Mouse (Mus musculus): ENCODE measurements at regions not wholly inside any gene's neighbourhood (a gene's known extent, or its start where the extent isn't known, plus 50 kb on each side); places are given as distances from the start of the nearest gene placed in this dataset.
A peak's percentile ranks its signal among the peaks of the same experiment; 100 is the strongest.

DNA sequence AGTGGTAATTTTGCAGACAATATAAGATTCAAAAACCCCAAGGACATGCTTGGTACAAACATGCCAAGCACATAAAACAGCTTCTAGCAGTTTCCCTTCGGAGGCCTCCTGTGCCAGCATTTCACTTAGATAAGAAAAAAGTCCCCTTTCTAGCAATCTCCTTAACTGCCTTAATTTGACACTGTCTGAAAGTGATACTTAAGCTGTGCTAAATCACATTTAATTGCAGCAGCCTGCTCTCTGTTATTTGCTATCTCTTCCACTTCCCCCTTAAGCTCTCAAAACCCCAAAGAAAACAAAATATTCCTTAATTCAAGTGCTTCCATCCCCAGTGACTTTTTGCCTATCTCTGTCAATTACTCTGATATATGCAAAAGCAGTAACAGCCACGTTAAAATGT lies 86.9 kb upstream of the Prokr2 start:
- 48% methylated on average over 2 of the region's 2 CpGs for WGBS
- Histone ChIP-seq H3K27ac (replicated peaks) (no peak overlapping the region), H3K36me3 (no peaks in the 10 kb centered on the region), H3K9me3 (no peaks in the 10 kb centered on the region; the same call in 1 of the 2 replicates), H3K4me2 (no peak overlapping the region), H3K27me3 (no peaks in the 10 kb centered on the region), H3K4me1 (replicated peaks) (0 out of 2 replicates have a peak, but pooled peaks cover 3% of the 10 kb centered on the region), H3K9ac (no peak overlapping the region), H3K4me3 (no peak overlapping the region)
- no peak for ATAC-seq (ENCODE audit: low FRiP score, low read depth)

DNA sequence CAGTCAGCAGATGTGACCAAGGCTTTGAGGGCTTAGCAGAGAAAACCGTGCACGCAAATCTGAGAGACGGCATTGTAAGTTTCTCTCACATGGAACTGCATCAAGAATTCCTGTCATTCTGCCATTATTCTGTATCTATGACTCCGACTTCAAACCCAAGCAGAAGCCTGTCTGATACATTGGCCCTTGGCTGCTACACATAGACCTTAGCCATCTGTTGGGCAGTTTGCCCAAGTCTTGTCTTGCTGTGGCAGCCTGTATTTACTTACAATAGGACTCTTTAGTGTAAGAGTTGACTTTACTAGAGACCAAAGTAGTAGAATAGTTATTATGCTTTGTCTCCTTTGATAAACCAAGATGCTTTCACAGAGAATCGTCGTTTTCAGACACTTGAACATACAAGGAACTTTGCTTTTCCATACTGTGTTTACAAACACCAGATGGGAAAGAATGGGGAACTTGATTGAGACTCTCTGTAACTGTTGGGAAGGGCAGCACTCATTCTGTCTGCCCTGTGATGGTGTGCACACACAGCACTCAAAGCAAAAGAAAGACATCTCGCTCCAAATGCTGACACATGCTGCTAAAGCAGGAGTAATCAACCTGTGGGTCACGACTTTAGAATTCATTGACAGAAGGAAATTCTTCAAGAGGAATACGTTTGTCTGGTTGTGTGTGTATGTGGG lies 83.9 kb upstream of the Prokr2 start:
- WGBS, result 74% methylated on average over 9 of the region's 9 CpGs
- H3K4me3 ChIP-seq, result no peak overlapping the region
- no peak overlapping the region for H3K27ac ChIP-seq (replicated peaks)
- no peaks in the 10 kb centered on the region; the same call in 1 of the 2 replicates for H3K9me3 ChIP-seq
- no peak overlapping the region for H3K4me2 ChIP-seq
- ATAC-seq (ENCODE audit: low FRiP score, low read depth), result no peak
- H3K36me3 ChIP-seq, result no peaks in the 10 kb centered on the region
- H3K9ac ChIP-seq, result no peak overlapping the region
- 0 out of 2 replicates have a peak, but pooled peaks cover 3% of the 10 kb centered on the region for H3K4me1 ChIP-seq (replicated peaks)
- H3K27me3 ChIP-seq, result no peaks in the 10 kb centered on the region

DNA sequence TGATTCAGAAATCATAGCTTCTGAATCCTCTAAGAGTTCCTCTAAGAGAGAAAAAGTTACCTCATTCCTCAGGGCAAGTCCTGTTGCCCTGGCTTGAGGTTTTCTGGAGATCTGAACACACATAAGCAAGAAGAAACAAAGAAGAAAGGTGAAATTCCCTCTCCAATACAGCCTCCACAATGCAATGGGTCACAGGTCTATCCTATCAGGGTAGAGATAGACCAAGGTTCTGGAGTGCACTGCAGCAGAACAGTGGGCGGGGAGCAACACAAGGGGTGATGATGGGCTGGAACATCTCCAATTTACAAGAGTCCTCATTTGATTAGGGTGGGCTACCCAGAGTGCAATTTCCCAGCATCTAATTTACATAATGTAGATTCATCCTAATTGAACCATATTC lies 69.8 kb upstream of the Prokr2 start:
- H3K27me3 ChIP-seq, result no peaks in the 10 kb centered on the region
- no peak for ATAC-seq (ENCODE audit: low FRiP score, low read depth)
- H3K4me3 ChIP-seq, result no peak overlapping the region
- no peak overlapping the region for H3K4me2 ChIP-seq
- WGBS, result 83% methylated on average over 1 of the region's 1 CpGs
- H3K4me1 ChIP-seq (replicated peaks), result no peaks in the 10 kb centered on the region
- H3K27ac ChIP-seq (replicated peaks), result no peak overlapping the region
- H3K9me3 ChIP-seq, result no peaks in the 10 kb centered on the region
- no peak overlapping the region for H3K9ac ChIP-seq
- no peaks in the 10 kb centered on the region for H3K36me3 ChIP-seq

DNA sequence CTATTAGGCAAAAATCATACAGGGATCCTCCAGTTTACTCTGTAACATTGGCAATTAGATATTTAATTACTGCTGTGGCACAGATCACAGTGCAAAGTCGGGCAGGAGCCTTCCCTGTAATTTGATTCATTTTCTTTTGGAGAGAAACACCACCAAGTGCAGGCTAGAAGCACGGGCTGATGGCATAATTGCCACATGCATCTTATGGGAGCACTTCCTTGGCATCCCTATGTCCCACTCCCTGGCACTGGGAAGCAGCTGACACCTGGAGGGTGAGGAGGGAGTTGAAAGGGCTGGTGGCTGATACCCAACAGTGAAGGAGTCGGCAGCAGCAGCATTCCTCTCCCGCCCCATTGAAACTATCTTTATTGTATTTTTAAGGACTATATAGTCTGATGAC lies 64.1 kb upstream of the Prokr2 start:
- 69% methylated on average over 4 of the region's 4 CpGs for WGBS
- ATAC-seq (ENCODE audit: low FRiP score, low read depth), result no peak
- no peaks in the 10 kb centered on the region for H3K36me3 ChIP-seq
- no peak overlapping the region for H3K4me3 ChIP-seq
- H3K4me1 ChIP-seq (replicated peaks), result peaks cover 13% of the 10 kb centered on the region
- no peaks in the 10 kb centered on the region for H3K9me3 ChIP-seq
- no peak overlapping the region for H3K27ac ChIP-seq (replicated peaks)
- no peak overlapping the region for H3K4me2 ChIP-seq
- H3K27me3 ChIP-seq, result no peaks in the 10 kb centered on the region
- no peak overlapping the region for H3K9ac ChIP-seq

DNA sequence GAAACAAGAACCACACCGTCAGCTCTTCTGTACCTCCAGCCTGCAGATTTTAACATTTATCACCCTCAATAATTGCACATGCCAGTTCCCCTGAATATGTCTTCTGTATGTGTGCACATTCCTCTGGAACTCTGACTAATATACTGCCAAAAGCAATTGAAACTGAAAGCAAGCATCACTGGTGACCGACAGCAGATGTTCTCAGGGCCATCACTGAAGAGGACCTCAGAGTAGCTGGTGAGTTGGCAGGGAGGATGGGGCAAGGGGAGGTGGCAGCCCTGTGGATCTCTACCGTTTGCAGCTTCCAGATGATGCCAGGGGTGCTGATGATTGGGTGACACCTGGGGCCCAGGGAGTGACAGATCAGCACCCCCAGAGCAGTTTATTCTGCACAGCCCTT lies 62.6 kb upstream of the Prokr2 start:
- ATAC-seq (ENCODE audit: low FRiP score, low read depth), result no peak
- peaks cover 14% of the 10 kb centered on the region for H3K4me1 ChIP-seq (replicated peaks)
- no peak overlapping the region for H3K27ac ChIP-seq (replicated peaks)
- no peaks in the 10 kb centered on the region for H3K27me3 ChIP-seq
- H3K9ac ChIP-seq, result no peak overlapping the region
- no peak overlapping the region for H3K4me3 ChIP-seq
- WGBS, result 60% methylated on average over 3 of the region's 3 CpGs
- no peak overlapping the region for H3K4me2 ChIP-seq
- no peaks in the 10 kb centered on the region for H3K9me3 ChIP-seq
- no peaks in the 10 kb centered on the region for H3K36me3 ChIP-seq

DNA sequence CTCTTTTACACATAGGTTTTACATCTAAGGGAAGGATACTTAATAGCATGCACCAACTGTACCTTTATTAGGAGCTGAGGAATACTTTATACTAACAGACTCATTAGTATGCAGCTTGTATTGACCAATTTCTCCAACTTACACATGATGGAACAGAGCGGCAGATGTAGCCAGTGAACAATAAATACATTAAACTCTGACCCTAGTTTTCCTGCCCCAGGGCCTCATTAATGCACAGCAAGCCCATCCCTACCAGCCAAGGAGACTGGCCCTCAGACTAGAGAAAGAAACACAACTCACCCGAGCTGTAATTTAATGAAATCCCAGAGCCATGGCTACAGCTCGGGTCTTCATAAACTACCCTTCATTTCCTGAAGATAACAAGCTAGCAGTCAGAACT lies 60.8 kb upstream of the Prokr2 start:
- Histone ChIP-seq H3K9ac (no peak overlapping the region), H3K27ac (replicated peaks) (no peak overlapping the region), H3K36me3 (no peaks in the 10 kb centered on the region), H3K27me3 (no peaks in the 10 kb centered on the region), H3K4me1 (replicated peaks) (peaks cover 14% of the 10 kb centered on the region), H3K9me3 (no peaks in the 10 kb centered on the region), H3K4me2 (no peak overlapping the region), H3K4me3 (no peak overlapping the region)
- WGBS, result 22% methylated on average over 3 of the region's 3 CpGs
- ATAC-seq (ENCODE audit: low FRiP score, low read depth), result no peak; the same call in 1 of the 2 replicates

DNA sequence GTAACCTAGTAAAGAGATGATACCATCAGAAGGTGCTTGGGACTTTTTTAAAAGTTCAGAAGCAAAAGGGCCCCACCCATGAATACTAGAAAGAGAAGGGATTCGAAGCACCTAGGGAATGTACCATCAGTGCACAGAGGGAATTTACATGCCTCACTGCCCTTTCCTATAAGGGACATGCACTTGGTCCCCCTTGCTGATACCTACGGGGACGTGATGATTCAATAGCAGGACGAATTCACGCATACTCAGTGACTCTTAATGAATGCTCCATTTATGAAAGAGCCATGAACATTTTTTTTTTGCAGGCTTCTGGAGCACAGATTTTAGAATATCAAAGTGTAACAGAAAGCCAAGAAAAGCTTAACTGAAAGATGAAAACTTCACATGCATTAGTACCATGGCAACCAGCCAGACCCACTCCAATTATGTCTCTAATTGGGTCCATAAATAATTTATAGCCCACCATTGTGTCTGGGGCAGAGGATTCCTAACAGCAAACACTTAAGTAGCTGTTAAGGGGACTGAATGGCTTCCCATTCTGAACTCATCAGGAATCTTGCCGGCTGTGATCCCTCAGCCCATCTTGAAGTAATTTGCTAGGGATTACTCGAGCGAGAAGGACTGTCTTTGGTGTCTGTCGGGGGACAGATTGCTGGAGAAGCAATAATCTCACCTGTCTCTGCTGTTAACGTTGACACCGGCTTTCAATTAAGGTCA lies 59.4 kb upstream of the Prokr2 start:
- H3K27ac ChIP-seq (replicated peaks), result no peak overlapping the region
- 17% methylated on average over 11 of the region's 11 CpGs for WGBS
- no peak overlapping the region for H3K4me3 ChIP-seq
- peaks cover 14% of the 10 kb centered on the region for H3K4me1 ChIP-seq (replicated peaks)
- no peak overlapping the region for H3K4me2 ChIP-seq
- no peaks in the 10 kb centered on the region for H3K27me3 ChIP-seq
- no peak overlapping the region for H3K9ac ChIP-seq
- ATAC-seq (ENCODE audit: low FRiP score, low read depth), result peak; percentile 63
- no peaks in the 10 kb centered on the region for H3K9me3 ChIP-seq
- no peaks in the 10 kb centered on the region for H3K36me3 ChIP-seq

All from hindbrain, embryonic 15.5 days (tissue).